9 mouse cellular contexts compared by ENCODE assay signal in genomic region chrX:162521197-162521596, GRCm38 (mm10).
DNase-seq lines count a peak whose midpoint lies in the region; ATAC-seq lines count a peak whose summit lies in the region.
"Had no signal": no experiment of that assay in that cellular context is flagged by ENCODE, and none has a peak within 500 bp of the region (broad histone marks: within the 10 kb centered on the region; RNA-seq: fewer than 3 reads in every experiment).

No protein-coding gene starts in this region.

- no peak for DNase-seq in forebrain, embryonic 11.5 days (ENCODE audit: low spot score)
- DNase-seq in left cerebral cortex, postnatal 4 days: peak; percentile 8
- DNase-seq in left cerebral cortex, adult 9 months (ENCODE audit: low spot score in 2 of 2): no peak
- DNase-seq in lung, postnatal 10 days: peak; percentile 6
- DNase-seq in ovary, postnatal 14 days (ENCODE audit: low spot score): no peak

- intact Hi-C loops in left cerebral cortex, postnatal 4 days (cut with DNase I): no loop called here

- H3K27ac ChIP-seq in forebrain, embryonic 15.5 days (replicated peaks): no peak overlapping the region
- no peak overlapping the region for H3K27ac ChIP-seq in forebrain, embryonic 11.5 days (ENCODE audit: low read depth, low read length)
- H3K27ac ChIP-seq in forebrain, embryonic 16.5 days (ENCODE audit: low read length): no peak overlapping the region

- H3K9ac ChIP-seq in forebrain, embryonic 15.5 days (replicated peaks): no peak overlapping the region
- H3K9ac ChIP-seq in forebrain, embryonic 11.5 days (ENCODE audit: low read length): no peak overlapping the region
- H3K9ac ChIP-seq in forebrain, embryonic 16.5 days (replicated peaks; ENCODE audit: low read depth, low read length): no peak overlapping the region

- H3K36me3 ChIP-seq in forebrain, embryonic 15.5 days: no peaks in the 10 kb centered on the region
- H3K36me3 ChIP-seq in forebrain, embryonic 11.5 days (ENCODE audit: control insufficient read depth, insufficient read depth, low read length): no peaks in the 10 kb centered on the region
- no peaks in the 10 kb centered on the region for H3K36me3 ChIP-seq in forebrain, embryonic 16.5 days (ENCODE audit: control insufficient read depth, insufficient read depth)

- no peaks in the 10 kb centered on the region for H3K9me3 ChIP-seq in forebrain, embryonic 15.5 days
- H3K9me3 ChIP-seq in forebrain, embryonic 11.5 days (ENCODE audit: control insufficient read depth, low read length): no peaks in the 10 kb centered on the region
- no peaks in the 10 kb centered on the region for H3K9me3 ChIP-seq in forebrain, embryonic 16.5 days (ENCODE audit: control insufficient read depth, low read length)

- no peak overlapping the region for H3K4me2 ChIP-seq in forebrain, embryonic 15.5 days (replicated peaks)
- no peak overlapping the region for H3K4me2 ChIP-seq in forebrain, embryonic 11.5 days (ENCODE audit: low read depth, low read length, severe bottlenecking)
- no peak overlapping the region for H3K4me2 ChIP-seq in forebrain, embryonic 16.5 days (ENCODE audit: low read length)

- ATAC-seq in forebrain, embryonic 15.5 days (replicated peaks): peak; percentile 41; the same call in 1 of the 2 replicates
- no peak for ATAC-seq in forebrain, embryonic 11.5 days (replicated peaks; ENCODE audit: low FRiP score)
- peak; percentile 69 for ATAC-seq in forebrain, embryonic 16.5 days
- no peak for ATAC-seq in megakaryocyte progenitor cell, adult 5-6 weeks (replicated peaks; ENCODE audit: poor library complexity)

- H3K27me3 ChIP-seq in forebrain, embryonic 15.5 days: no peaks in the 10 kb centered on the region
- H3K27me3 ChIP-seq in forebrain, embryonic 11.5 days (ENCODE audit: control insufficient read depth, insufficient read depth, low read length): peaks cover 12% of the 10 kb centered on the region
- H3K27me3 ChIP-seq in forebrain, embryonic 16.5 days (replicated peaks; ENCODE audit: control insufficient read depth, insufficient read depth, low read length): no peaks in the 10 kb centered on the region; the same call in 1 of the 2 replicates

- 31% methylated on average over 4 of the region's 4 CpGs for WGBS in forebrain, embryonic 15.5 days
- WGBS in forebrain, embryonic 11.5 days: 49% methylated on average over 4 of the region's 4 CpGs
- WGBS in forebrain, embryonic 16.5 days: 24% methylated on average over 4 of the region's 4 CpGs

- H3K4me1 ChIP-seq in forebrain, embryonic 15.5 days: 0 out of 2 replicates have a peak, but pooled peaks cover 7% of the 10 kb centered on the region
- no peaks in the 10 kb centered on the region for H3K4me1 ChIP-seq in forebrain, embryonic 11.5 days (replicated peaks; ENCODE audit: control insufficient read depth, insufficient read depth, low read length)
- H3K4me1 ChIP-seq in forebrain, embryonic 16.5 days (replicated peaks; ENCODE audit: control insufficient read depth, insufficient read depth, low read length): peaks cover 2% of the 10 kb centered on the region; the same call in 1 of the 2 replicates

- no peak overlapping the region for H3K4me3 ChIP-seq in forebrain, embryonic 15.5 days
- H3K4me3 ChIP-seq in forebrain, embryonic 11.5 days (ENCODE audit: low read depth, low read length): no peak overlapping the region
- no peak overlapping the region for H3K4me3 ChIP-seq in forebrain, embryonic 16.5 days (replicated peaks; ENCODE audit: low read length)
- H3K4me3 ChIP-seq: myocyte had no signal

Comparison
In these comparisons a context has a peak if more than half of its experiments do, and no peak if none do; other contexts are left out.
1. ATAC-seq: peak in forebrain, embryonic 15.5 days (single experiment) and forebrain, embryonic 16.5 days (single experiment); none in forebrain, embryonic 11.5 days (single experiment) and megakaryocyte progenitor cell, adult 5-6 weeks (single experiment).
2. DNase-seq: peak in left cerebral cortex, postnatal 4 days (single experiment) and lung, postnatal 10 days (single experiment); none in forebrain, embryonic 11.5 days (single experiment), left cerebral cortex, adult 9 months (0 of 2) and ovary, postnatal 14 days (single experiment).